Mouse (Mus musculus) hindbrain, embryonic 16.5 days (tissue): ENCODE data around the gene Krt82. TPM values are rescaled to one million over a fixed set of nuclear protein-coding genes. Genes with fewer than 3 reads are reported as not detected.

ENCODE experiments used
- ATAC-seq: fragments of 200-750 bp; cut with Nextera tagmentation; 2 replicates; pipeline ENCODE4 v1.8.0; 2017; ENCODE audit warnings: moderate TSS enrichment, moderate library complexity
- H3K27ac ChIP-seq: fragments of 300-500 bp; sonication (generic); 2 replicates; pipeline ENCODE4 v1.5.1; 2014; ENCODE audit warnings: low read depth, mild to moderate bottlenecking, control low read depth, low read length, moderate library complexity
- H3K27me3 ChIP-seq: fragments of 300-500 bp; sonication (generic); replicated peaks from 2 replicates; pipeline ENCODE4 v1.6.1; 2014; ENCODE audit warnings: low read length; ENCODE audit not compliant: control insufficient read depth, insufficient read depth
- H3K36me3 ChIP-seq: fragments of 300-500 bp; sonication (generic); 2 replicates; pipeline ENCODE4 v1.6.1; 2014; ENCODE audit warnings: mild to moderate bottlenecking, low read length, moderate library complexity, mixed read lengths; ENCODE audit not compliant: control insufficient read depth, insufficient read depth
- H3K4me1 ChIP-seq: fragments of 300-500 bp; sonication (generic); 2 replicates; pipeline ENCODE4 v1.6.1; 2014; ENCODE audit warnings: low read depth, low read length; ENCODE audit not compliant: control insufficient read depth, insufficient read depth
- H3K4me2 ChIP-seq: fragments of 300-500 bp; sonication (generic); 2 replicates; pipeline ENCODE4 v1.6.1; 2014; ENCODE audit warnings: mild to moderate bottlenecking, low read length, control low read depth, moderate library complexity
- H3K4me3 ChIP-seq: fragments of 300-500 bp; sonication (generic); 2 replicates; pipeline ENCODE4 v1.5.1; 2014; ENCODE audit warnings: mild to moderate bottlenecking, low read length, control low read depth, moderate library complexity
- H3K9ac ChIP-seq: fragments of 300-500 bp; sonication (generic); 2 replicates; pipeline ENCODE4 v1.6.1; 2014; ENCODE audit warnings: low read depth, mild to moderate bottlenecking, control low read depth, low read length, moderate library complexity
- H3K9me3 ChIP-seq: fragments of 300-500 bp; sonication (generic); 2 replicates; pipeline ENCODE4 v1.6.1; 2014; ENCODE audit warnings: mild to moderate bottlenecking, low read length, moderate library complexity; ENCODE audit not compliant: control insufficient read depth
- WGBS: fragments of 180-500 bp; shearing (Covaris S2); extraction: QIAGEN DNeasy Blood & Tissue Kit; methylation state at CpG from one replicate; pipeline ENCODE4 v1.1.7; 2014; 5-methylcytosine and 5-hydroxymethylcytosine counted together
- microRNA-seq: library from miRNA; unstranded; fragments of <30 nt; microRNA quantifications from one replicate; pipeline ENCODE4, GENCODE M21; 2017
- polyA plus RNA-seq: library from polyadenylated mRNA; unstranded; fragments of >200 nt; fragmentation: Nextera tagmentation; extraction: Ambion mirVana; gene quantifications from 2 replicates; pipeline ENCODE4 v1.2.1, GENCODE M21; 2015

The Krt82 gene
- polyA plus RNA-seq, 1 experiment from 2014 or later = not detected

- Histone ChIP-seq H3K27ac (no peak overlapping the region), H3K9ac (no peak overlapping the region), H3K27me3 (no peaks in the 10 kb centered on the region), H3K4me3 (no peak overlapping the region), H3K9me3 (no peaks in the 10 kb centered on the region), H3K4me2 (no peak overlapping the region), H3K4me1 (no peaks in the 10 kb centered on the region), H3K36me3 (no peaks in the 10 kb centered on the region)
- WGBS = 97% methylated on average over 6 of the region's 6 CpGs
- ATAC-seq = no peak
These were observed 56.8 kb downstream of the Krt82 start for GRCm38 (mm10) chr15:101493713-101494112.

DNA sequence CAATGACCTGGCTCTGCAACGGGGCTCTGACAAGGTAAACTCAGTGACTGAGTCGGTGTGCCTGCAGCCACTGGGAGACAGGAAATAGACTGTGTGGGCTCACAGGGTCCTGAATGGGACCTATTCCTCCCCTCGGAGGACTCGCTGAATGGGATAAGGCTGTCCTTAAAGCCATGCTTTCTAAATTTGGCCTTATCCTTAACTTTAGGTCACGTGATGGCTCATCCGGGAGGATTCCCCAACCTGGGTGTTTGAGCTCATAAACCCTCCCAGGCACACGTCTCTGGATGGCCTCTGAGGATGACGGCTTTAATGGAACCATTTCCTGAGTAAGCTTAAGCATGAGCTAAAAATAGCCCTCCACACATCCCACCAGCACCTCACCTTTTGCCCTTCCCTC is 57.7 kb downstream of the Krt82 start:
- 72% methylated on average over 8 of the region's 8 CpGs for WGBS
- Histone ChIP-seq H3K4me3 (no peak overlapping the region), H3K27ac (no peak overlapping the region), H3K4me2 (no peak overlapping the region), H3K36me3 (no peaks in the 10 kb centered on the region), H3K9me3 (no peaks in the 10 kb centered on the region), H3K9ac (no peak overlapping the region), H3K4me1 (no peaks in the 10 kb centered on the region), H3K27me3 (no peaks in the 10 kb centered on the region)
- ATAC-seq = no peak

GRCm38 (mm10) chr15:101491431-101491830 is 59.0 kb downstream of the Krt82 start, which contains the start of gene Krt83:
Krt83 (minus strand) TSS chr15:101491512.
- H3K36me3 ChIP-seq = no peaks in the 10 kb centered on the region
- no peak within 1 kb of the TSS for H3K9ac ChIP-seq
- no peak within 1 kb of the TSS for H3K27ac ChIP-seq
- no peaks in the 10 kb centered on the region for H3K4me1 ChIP-seq
- H3K4me2 ChIP-seq = no peak within 1 kb of the TSS
- H3K4me3 ChIP-seq = no peak within 1 kb of the TSS
- WGBS = 60% methylated on average over 6 of the region's 6 CpGs
- ATAC-seq = no peak
- no peaks in the 10 kb centered on the region for H3K9me3 ChIP-seq
- H3K27me3 ChIP-seq = no peaks in the 10 kb centered on the region

Small RNA genes lying within 50 kb of the gene (microRNA-seq; reads per million reads assigned to microRNA genes)
- gene Gm44393 (not detected), gene Gm44460 (not detected)

Other genes with a start within 250 kb of the Krt82 start
- 0.25 and 0.38 TPM in 2 replicates for gene Krt80, start 180.5 kb downstream of the Krt82 start, polyA plus RNA-seq
- 1.1 and 1.3 TPM in 2 replicates for gene Krt7, start 139.6 kb downstream of the Krt82 start, polyA plus RNA-seq
- gene Krt87, start 111.9 kb downstream of the Krt82 start, polyA plus RNA-seq = 1.0 and 1.2 TPM in 2 replicates
- gene Krt88, start 102.9 kb downstream of the Krt82 start, polyA plus RNA-seq = not detected in 2 replicates
- 0.20 TPM in 1 of 2 replicates, not detected in the other for gene Krt81, start 86.9 kb downstream of the Krt82 start, polyA plus RNA-seq
- gene Krt86, start 77.2 kb downstream of the Krt82 start, polyA plus RNA-seq = 0.10 and 0.12 TPM in 2 replicates
- gene Krt83, start 59.2 kb downstream of the Krt82 start, polyA plus RNA-seq = not detected in 2 replicates
- gene Gm49425, start 33.4 kb downstream of the Krt82 start, polyA plus RNA-seq = not detected in 2 replicates
- gene Krt84, start 17.8 kb downstream of the Krt82 start, polyA plus RNA-seq = not detected in 2 replicates
- gene Krt90, start 12.3 kb upstream of the Krt82 start, polyA plus RNA-seq = 0.11 and 0.29 TPM in 2 replicates
- gene Krt75, start 23.2 kb upstream of the Krt82 start, polyA plus RNA-seq = 0.20 and 0.24 TPM in 2 replicates
- not detected in 2 replicates for gene Gm5414, start 77.5 kb upstream of the Krt82 start, polyA plus RNA-seq
- not detected in 2 replicates for gene Gm5478, start 96.7 kb upstream of the Krt82 start, polyA plus RNA-seq
- gene Krt6b, start 129.6 kb upstream of the Krt82 start, polyA plus RNA-seq = not detected in 2 replicates
- gene Krt6a, start 143.6 kb upstream of the Krt82 start, polyA plus RNA-seq = 0.17 and 0.18 TPM in 2 replicates
- gene Krt5, start 162.2 kb upstream of the Krt82 start, polyA plus RNA-seq = 0.15 and 0.22 TPM in 2 replicates
- gene Krt71, start 192.4 kb upstream of the Krt82 start, polyA plus RNA-seq = 1.7 and 1.8 TPM in 2 replicates
- gene Krt72, start 235.8 kb upstream of the Krt82 start, polyA plus RNA-seq = 0.24 and 0.38 TPM in 2 replicates